Mouse (Mus musculus): ENCODE measurements at regions not wholly inside any gene's neighbourhood (a gene's known extent, or its start where the extent isn't known, plus 50 kb on each side); places are given as distances from the start of the nearest gene placed in this dataset.

GRCm38 (mm10) chr6:141190383-141190782 lies 58.7 kb upstream of the Pde3a start:
- no peak for TF ChIP-seq GATA1 (IDR thresholded peaks at IDR 0.05; ENCODE audit: borderline replicate concordance, low read length)
- TF ChIP-seq FLI1 (IDR thresholded peaks at IDR 0.05; ENCODE audit: low read length), result no peak
